ENCODE assay signal across 8 mouse cellular contexts in the genomic region with DNA sequence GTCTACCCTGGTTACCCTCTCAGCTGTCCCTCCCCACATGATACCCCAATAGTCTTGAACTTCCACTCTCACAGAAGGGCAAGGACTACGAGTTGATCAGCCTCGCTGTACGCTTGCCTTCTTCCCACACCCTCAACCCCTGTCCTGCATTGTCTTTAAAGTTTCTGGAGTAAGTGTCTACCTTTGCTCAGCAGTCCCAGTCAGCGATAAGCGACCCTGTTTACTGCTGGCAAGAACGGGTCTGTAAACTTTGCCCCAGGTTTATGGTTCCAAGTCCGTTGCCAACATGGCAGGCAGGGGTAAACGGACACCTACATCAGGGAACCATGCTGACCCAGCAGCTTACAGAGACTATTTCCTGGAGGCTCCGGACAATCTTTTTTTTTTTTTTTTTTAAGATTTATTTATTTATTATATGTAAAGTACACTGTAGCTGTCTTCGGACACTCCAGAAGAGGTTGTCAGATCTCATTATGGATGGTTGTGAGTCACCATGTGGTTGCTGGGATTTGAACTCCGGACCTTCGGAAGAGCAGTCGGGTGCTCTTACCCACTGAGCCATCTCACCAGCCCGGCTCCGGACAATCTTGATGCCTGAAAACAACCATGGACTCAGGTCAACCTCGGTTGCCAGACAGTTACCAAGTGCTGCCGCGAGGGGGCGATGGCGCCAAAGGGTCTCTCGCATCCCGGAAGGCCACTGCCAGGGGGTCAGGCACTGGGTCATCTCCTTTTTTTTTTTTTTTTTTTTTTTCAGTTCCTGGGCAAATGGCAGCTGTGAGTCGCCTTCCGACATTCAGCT. TPM values are rescaled to one million over a fixed set of nuclear protein-coding genes. Genes with fewer than 3 reads are reported as not detected.
A peak's percentile ranks its signal among the peaks of the same experiment; 100 is the strongest.
DNase-seq lines count a peak whose midpoint lies in the region; ATAC-seq lines count a peak whose summit lies in the region.

No protein-coding gene starts in this region.

- intact Hi-C loops in left cerebral cortex, postnatal 4 days (cut with DNase I): loop anchor here (10.0 kb wide), 1 partner anchor 241 kb away; no protein-coding TSS in a partner anchor

- H3K4me2 ChIP-seq in intestine, embryonic 16.5 days (ENCODE audit: low read depth, low read length): peak overlapping the region; percentile 37
- H3K4me2 ChIP-seq in midbrain, embryonic 11.5 days: peak overlapping the region; percentile 23; the same call in 1 of the 2 replicates

- H3K9me3 ChIP-seq in intestine, embryonic 16.5 days (ENCODE audit: control insufficient read depth, low read length): no peaks in the 10 kb centered on the region
- H3K9me3 ChIP-seq in midbrain, embryonic 11.5 days (ENCODE audit: control insufficient read depth, low read length): no peaks in the 10 kb centered on the region

- peaks cover 16% of the 10 kb centered on the region for H3K4me1 ChIP-seq in intestine, embryonic 16.5 days (ENCODE audit: control insufficient read depth, insufficient read depth, low read length)
- no peaks in the 10 kb centered on the region for H3K4me1 ChIP-seq in midbrain, embryonic 11.5 days (ENCODE audit: control insufficient read depth, insufficient read depth, low read length)

- peak overlapping the region; percentile 73 for H3K27ac ChIP-seq in intestine, embryonic 16.5 days (ENCODE audit: low read length)
- H3K27ac ChIP-seq in midbrain, embryonic 11.5 days (ENCODE audit: low read depth, low read length): no peak overlapping the region

- H3K27me3 ChIP-seq in intestine, embryonic 16.5 days (replicated peaks; ENCODE audit: control insufficient read depth, insufficient read depth, low read length): no peaks in the 10 kb centered on the region
- no peaks in the 10 kb centered on the region for H3K27me3 ChIP-seq in midbrain, embryonic 11.5 days (ENCODE audit: control insufficient read depth, insufficient read depth, low read length)

- ATAC-seq in granulocyte monocyte progenitor cell, adult 5-6 weeks (replicated peaks; ENCODE audit: poor library complexity, severe bottlenecking): peak; percentile 96
- peak; percentile 94 for ATAC-seq in intestine, embryonic 16.5 days
- ATAC-seq in midbrain, embryonic 11.5 days (ENCODE audit: low FRiP score): peak; percentile 61

- DNase-seq in adrenal gland, adult 18-20 months (ENCODE audit: low spot score in 2 of 2): peak; percentile 83 to 85
- DNase-seq in embryo, embryonic 10.5 days (ENCODE audit: low spot score): peak; percentile 94
- peak; percentile 83 for DNase-seq in left cerebral cortex, postnatal 4 days
- DNase-seq in midbrain, embryonic 11.5 days (ENCODE audit: low spot score, missing footprints): peak; percentile 99
- DNase-seq in right cerebral cortex, postnatal 4 days: peak; percentile 74
- DNase-seq in yolk sac, embryonic 10.5 days (ENCODE audit: low spot score): peak; percentile 91

- peak overlapping the region; percentile 9; the same call in 1 of the 2 replicates for H3K4me3 ChIP-seq in intestine, embryonic 16.5 days (ENCODE audit: low read length)
- peak overlapping the region; percentile 20; the same call in 1 of the 2 replicates for H3K4me3 ChIP-seq in midbrain, embryonic 11.5 days (ENCODE audit: low read depth, low read length)

- H3K36me3 ChIP-seq in intestine, embryonic 16.5 days (ENCODE audit: control insufficient read depth, insufficient read depth, low read length): no peaks in the 10 kb centered on the region
- H3K36me3 ChIP-seq in midbrain, embryonic 11.5 days (ENCODE audit: control insufficient read depth, insufficient read depth, low read length): no peaks in the 10 kb centered on the region

- peak overlapping the region; percentile 48 for H3K9ac ChIP-seq in intestine, embryonic 16.5 days (ENCODE audit: low read depth, low read length)
- no peak overlapping the region for H3K9ac ChIP-seq in midbrain, embryonic 11.5 days (ENCODE audit: low read length)

- 14% methylated on average over 24 of the region's 24 CpGs for WGBS in intestine, embryonic 16.5 days
- WGBS in midbrain, embryonic 11.5 days: 16% methylated on average over 24 of the region's 24 CpGs

RNA-seq across cellular contexts. Expression of a gene that starts 43.4 kb away (rescaled TPM):
- 10 to 100 TPM; 17.1 to 20.3 TPM for total RNA-seq in adrenal gland, adult 18-20 months (2021)
- 18.0 and 25.6 TPM in 2 replicates for total RNA-seq in granulocyte monocyte progenitor cell, adult 5-6 weeks (2014; fragmentation: Nextera tagmentation)
- 15.3 and 15.8 TPM in 2 replicates for total RNA-seq in granulocyte monocyte progenitor cell, adult 5-6 weeks (2017)
- polyA plus RNA-seq in intestine, embryonic 16.5 days (2015; fragmentation: Nextera tagmentation; extraction: Ambion mirVana): 9.9 and 11.8 TPM in 2 replicates
- total RNA-seq in left cerebral cortex, postnatal 4 days (2021): 10 to 100 TPM; 27.9 to 30.4 TPM
- 14.1 and 16.5 TPM in 2 replicates for polyA plus RNA-seq in midbrain, embryonic 11.5 days (2014; fragmentation: Nextera tagmentation; extraction: Ambion mirVana)

RNA-seq across cellular contexts. Expression of a gene that starts 48.8 kb away (rescaled TPM):
- 10 to 100 TPM; 10.1 to 16.8 TPM for total RNA-seq in adrenal gland, adult 18-20 months (2021)
- total RNA-seq in granulocyte monocyte progenitor cell, adult 5-6 weeks (2014; fragmentation: Nextera tagmentation): 16.5 and 16.7 TPM in 2 replicates
- total RNA-seq in granulocyte monocyte progenitor cell, adult 5-6 weeks (2017): 13.2 and 21.0 TPM in 2 replicates
- 16.4 and 19.8 TPM in 2 replicates for polyA plus RNA-seq in intestine, embryonic 16.5 days (2015; fragmentation: Nextera tagmentation; extraction: Ambion mirVana)
- 10 to 100 TPM; 19.7 to 20.6 TPM for total RNA-seq in left cerebral cortex, postnatal 4 days (2021)
- 16.0 and 16.4 TPM in 2 replicates for polyA plus RNA-seq in midbrain, embryonic 11.5 days (2014; fragmentation: Nextera tagmentation; extraction: Ambion mirVana)
